Mouse (Mus musculus) forebrain, embryonic 10.5 days (tissue): Measurements from ENCODE around the gene Tkt. TPM values are rescaled to one million over a fixed set of nuclear protein-coding genes. Genes with fewer than 3 reads are reported as not detected.
A peak's percentile ranks its signal among the peaks of the same experiment; 100 is the strongest.
"Not testable (repeated sequence)": the region's sequence is repeated elsewhere in the genome, so short reads cannot be mapped to it uniquely, and the experiment has no call there.

Source experiments
- DNase-seq: peaks from one replicate; pipeline ENCODE4 v3.0.0-alpha.2; 2017; ENCODE audit warnings: low spot score; ENCODE audit errors: extremely low spot score
- H3K27ac ChIP-seq: fragments of 300-500 bp; sonication (generic); 2 replicates; pipeline ENCODE4 v1.5.1; 2016; ENCODE audit warnings: mild to moderate bottlenecking
- H3K27me3 ChIP-seq: fragments of 300-500 bp; sonication (generic); 2 replicates; pipeline ENCODE4 v1.6.1; 2016; ENCODE audit warnings: mild to moderate bottlenecking; ENCODE audit not compliant: poor library complexity, severe bottlenecking
- H3K36me3 ChIP-seq: fragments of 300-500 bp; sonication (generic); replicated peaks from 2 replicates; pipeline ENCODE4 v1.6.1; 2016; ENCODE audit warnings: mild to moderate bottlenecking, moderate library complexity
- H3K4me1 ChIP-seq: fragments of 300-500 bp; sonication (generic); 2 replicates; pipeline ENCODE4 v1.6.1; 2016
- H3K4me3 ChIP-seq: fragments of 300-500 bp; sonication (generic); 2 replicates; pipeline ENCODE4 v1.5.1; 2016; ENCODE audit warnings: mild to moderate bottlenecking, moderate library complexity
- H3K9me3 ChIP-seq: fragments of 300-500 bp; sonication (generic); 2 replicates; pipeline ENCODE4 v1.6.1; 2016; ENCODE audit warnings: mild to moderate bottlenecking, moderate library complexity
- WGBS: fragments of 180-500 bp; shearing (Covaris S2); methylation state at CpG from one replicate; pipeline ENCODE4 v1.1.7; 2016; 5-methylcytosine and 5-hydroxymethylcytosine counted together
- polyA plus RNA-seq: library from polyadenylated mRNA; unstranded; fragments of >200 nt; fragmentation: Nextera tagmentation; extraction: Ambion mirVana; gene quantifications from 2 replicates; pipeline ENCODE4 v1.2.1, GENCODE M21; 2016

Gene Tkt
- polyA plus RNA-seq, 1 experiment from 2014 or later: 351 TPM

DNA sequence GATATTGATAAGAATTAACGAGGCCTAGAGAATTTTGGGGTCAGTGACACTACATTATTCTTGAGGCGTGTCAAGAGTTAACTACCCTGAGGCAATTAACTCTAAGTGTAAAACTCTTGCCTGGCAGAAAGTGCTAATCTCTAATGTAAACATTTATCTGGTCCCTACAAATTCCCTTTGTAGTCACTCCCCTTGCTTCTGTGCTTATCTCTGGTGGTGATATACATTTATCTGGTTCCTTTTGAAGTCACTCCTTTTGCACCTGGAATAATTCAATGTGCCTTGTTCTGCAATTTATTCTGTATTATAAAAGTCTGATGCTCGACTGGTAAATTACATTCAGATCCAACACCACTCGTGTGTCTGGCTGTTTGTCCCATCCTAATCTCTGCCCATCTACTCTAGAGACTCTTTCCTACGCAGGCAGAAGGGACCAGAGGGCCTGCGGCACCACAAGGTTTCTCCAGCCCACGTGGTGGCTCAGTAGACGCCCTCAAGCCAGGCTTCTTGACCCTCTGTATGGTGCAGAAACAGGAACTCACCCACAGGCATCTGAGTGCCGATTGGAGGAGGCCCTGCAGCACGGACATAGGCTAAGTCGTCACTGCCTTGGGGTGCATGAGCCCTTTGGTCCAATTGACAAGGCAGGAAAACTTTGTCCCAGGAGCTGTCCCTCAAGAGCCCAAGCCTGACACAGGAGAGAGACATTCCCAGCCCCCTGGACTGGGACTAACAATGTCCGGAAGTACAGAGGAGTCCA lies 29.3 kb downstream of the Tkt start:
- WGBS: 61% methylated on average over 10 of the region's 12 CpGs

DNA sequence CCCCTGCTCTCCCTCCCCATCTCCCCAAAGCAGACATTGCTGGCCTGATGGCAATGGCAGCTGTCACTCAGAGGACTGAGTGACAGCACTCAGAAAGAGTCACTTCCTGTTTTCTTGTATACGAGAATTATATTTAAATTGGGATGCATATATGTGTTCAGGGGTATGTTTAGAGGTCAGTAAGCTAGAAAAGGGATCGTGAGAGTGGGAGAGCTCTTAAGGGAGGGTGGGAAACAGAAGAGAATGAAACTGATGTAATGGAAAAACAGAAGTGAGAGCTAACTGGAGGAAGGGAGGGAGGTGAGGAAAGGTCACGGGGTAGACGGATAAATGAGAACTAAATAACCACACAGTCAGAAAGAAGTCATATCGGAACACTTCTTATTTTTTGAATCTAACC lies 31.0 kb downstream of the Tkt start:
- Histone ChIP-seq H3K4me3 (no peak overlapping the region), H3K9me3 (no peaks in the 10 kb centered on the region), H3K27me3 (no peaks in the 10 kb centered on the region), H3K36me3 (peaks cover 24% of the 10 kb centered on the region), H3K4me1 (peaks cover 9% of the 10 kb centered on the region), H3K27ac (no peak overlapping the region)
- DNase-seq: no peak
- 85% methylated on average over 5 of the region's 5 CpGs for WGBS

More for the DNA sequence above, 29.3 kb downstream of the Tkt start:
- not testable (repeated sequence) for H3K27ac ChIP-seq, DNase-seq, H3K27me3 ChIP-seq, H3K9me3 ChIP-seq, H3K4me3 ChIP-seq, H3K4me1 ChIP-seq
- peaks cover 41% of the 10 kb centered on the region for H3K36me3 ChIP-seq

DNA sequence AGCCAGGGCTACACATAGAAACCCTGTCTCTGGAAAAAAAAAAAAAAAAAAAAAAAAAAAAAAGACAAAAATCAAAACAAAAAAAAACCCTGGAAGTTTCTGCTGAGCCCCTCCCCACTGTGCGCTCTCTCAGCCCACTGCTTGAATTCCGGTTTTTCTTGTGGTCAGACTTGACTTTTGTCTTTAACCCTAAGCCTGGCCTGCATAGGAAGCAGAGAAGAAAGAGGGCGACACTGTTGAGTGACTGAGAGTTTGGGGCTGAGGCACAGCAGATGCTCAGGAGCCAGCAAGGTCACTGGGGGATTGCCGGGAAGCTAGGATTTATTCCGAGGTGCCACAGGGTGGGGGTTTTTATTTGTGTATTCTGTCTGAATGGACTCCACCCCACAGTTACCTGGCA lies 31.7 kb downstream of the Tkt start:
- WGBS: 32% methylated on average over 5 of the region's 5 CpGs
- DNase-seq: no peak
- Histone ChIP-seq H3K36me3 (peaks cover 17% of the 10 kb centered on the region), H3K9me3 (no peaks in the 10 kb centered on the region), H3K27ac (no peak overlapping the region), H3K4me3 (no peak overlapping the region), H3K4me1 (peaks cover 16% of the 10 kb centered on the region), H3K27me3 (no peaks in the 10 kb centered on the region)

DNA sequence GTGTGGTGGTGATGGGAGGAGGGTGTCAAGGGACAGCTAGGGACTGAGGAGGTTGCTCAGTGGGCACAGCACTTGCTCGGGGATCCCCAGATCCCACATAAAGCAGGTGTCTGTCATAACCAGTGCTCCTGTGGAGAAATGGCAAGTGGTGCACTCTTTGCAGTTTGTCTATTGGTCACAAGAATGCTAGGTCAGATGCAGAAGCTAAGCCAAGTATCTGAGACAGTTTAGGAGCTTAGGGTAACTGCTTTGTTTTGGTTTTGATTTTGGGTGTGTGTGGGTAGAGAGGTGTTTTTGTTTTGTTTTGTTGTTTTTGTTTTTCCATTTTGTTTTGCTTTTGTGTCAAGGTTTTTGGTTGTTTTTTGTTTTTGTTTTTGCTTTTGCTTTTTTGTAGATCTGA lies 33.1 kb downstream of the Tkt start:
- Histone ChIP-seq H3K27me3 (no peaks in the 10 kb centered on the region), H3K36me3 (peaks cover 4% of the 10 kb centered on the region), H3K27ac (no peak overlapping the region), H3K4me3 (no peak overlapping the region), H3K4me1 (peaks cover 21% of the 10 kb centered on the region), H3K9me3 (no peaks in the 10 kb centered on the region)
- DNase-seq: no peak
- WGBS: 89% methylated on average over 1 of the region's 1 CpGs

DNA sequence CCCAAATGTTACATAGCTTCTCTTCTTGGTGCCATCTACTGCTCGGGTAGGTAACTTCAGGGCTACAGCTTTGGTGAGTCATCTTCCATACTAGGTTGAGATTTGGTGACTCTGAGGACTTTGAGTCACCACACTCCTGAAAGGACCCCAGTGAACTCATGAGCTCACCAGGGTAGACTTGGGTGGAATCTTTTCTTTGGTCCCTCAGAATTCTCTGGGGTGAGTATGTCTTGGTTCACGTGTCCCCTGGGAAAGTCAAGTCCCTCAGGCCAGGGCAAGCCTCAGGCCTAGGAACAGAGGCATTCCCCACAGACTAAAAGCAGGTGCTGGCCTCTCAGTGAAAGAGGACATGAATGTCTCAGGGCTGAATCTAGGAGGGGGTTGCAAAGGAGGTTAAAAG lies 35.9 kb downstream of the Tkt start:
- Histone ChIP-seq H3K27me3 (no peaks in the 10 kb centered on the region), H3K36me3 (no peaks in the 10 kb centered on the region), H3K9me3 (no peaks in the 10 kb centered on the region), H3K27ac (peak overlapping the region; percentile 78), H3K4me1 (peaks cover 28% of the 10 kb centered on the region), H3K4me3 (no peak overlapping the region)
- WGBS: 51% methylated on average over 2 of the region's 2 CpGs
- no peak for DNase-seq

DNA sequence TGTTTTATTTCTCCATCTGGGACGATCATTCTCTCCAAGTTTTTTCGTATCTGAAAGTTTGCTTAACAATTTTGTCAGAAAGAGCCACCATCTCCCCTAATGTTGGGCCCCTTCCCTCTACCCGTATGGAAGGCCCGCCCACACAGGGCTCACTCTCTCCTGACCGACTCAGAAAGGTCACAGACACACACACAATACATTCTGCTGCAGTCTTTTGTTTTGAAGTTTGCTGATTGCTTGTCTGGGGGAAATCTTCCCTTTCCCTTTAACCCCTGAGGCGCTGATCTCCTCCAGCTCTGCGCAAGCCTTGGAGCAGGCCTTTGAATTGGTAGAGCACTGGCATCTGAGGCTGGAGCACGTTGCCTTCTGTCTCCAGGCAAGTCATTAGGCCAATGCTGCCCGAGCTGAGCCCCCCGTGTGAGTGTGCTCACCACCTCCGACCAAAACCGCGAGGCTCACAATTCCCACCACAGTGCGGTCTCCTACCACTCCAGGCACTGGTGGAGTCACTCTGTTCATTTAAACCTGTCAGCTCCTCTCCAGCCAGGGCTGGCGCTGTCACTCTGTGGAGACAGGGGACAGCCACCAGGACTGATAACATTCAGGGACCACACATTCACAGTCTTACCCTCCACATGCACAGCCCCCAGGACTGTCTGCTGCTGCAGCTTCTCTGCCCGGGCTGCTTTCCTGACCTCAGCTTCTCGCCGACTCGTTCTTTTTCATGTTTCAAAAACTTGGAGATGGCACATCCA lies 36.5 kb downstream of the Tkt start:
- H3K27ac ChIP-seq: peak overlapping the region; percentile 78
- no peaks in the 10 kb centered on the region for H3K9me3 ChIP-seq
- DNase-seq: no peak
- H3K36me3 ChIP-seq: no peaks in the 10 kb centered on the region
- peaks cover 30% of the 10 kb centered on the region for H3K4me1 ChIP-seq
- H3K27me3 ChIP-seq: no peaks in the 10 kb centered on the region
- no peak overlapping the region for H3K4me3 ChIP-seq
- 52% methylated on average over 19 of the region's 19 CpGs for WGBS

DNA sequence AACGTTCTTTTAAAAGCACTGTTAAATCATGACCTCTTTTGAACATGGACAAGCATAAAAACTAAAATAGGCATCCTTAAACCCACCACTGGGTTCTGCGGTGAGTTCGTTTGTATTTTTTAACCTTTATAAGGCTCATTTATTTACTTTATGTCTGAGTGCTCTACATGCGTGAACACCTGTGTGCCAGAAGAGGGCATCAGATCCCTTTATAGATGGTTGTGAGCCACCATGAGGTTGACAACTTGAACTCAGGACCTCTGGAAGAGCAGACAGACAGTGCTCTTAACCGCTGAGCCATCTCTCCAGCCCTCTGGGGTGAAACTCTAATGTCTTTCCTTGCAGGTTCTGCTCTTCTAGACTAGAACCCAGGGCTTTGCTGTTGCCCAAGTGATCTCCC lies 37.2 kb downstream of the Tkt start:
- Histone ChIP-seq H3K36me3 (no peaks in the 10 kb centered on the region), H3K27ac (peak overlapping the region; percentile 78; the same call in 1 of the 2 replicates), H3K9me3 (no peaks in the 10 kb centered on the region), H3K4me3 (no peak overlapping the region), H3K27me3 (no peaks in the 10 kb centered on the region), H3K4me1 (peaks cover 31% of the 10 kb centered on the region)
- WGBS: 88% methylated on average over 5 of the region's 5 CpGs
- DNase-seq: no peak

DNA sequence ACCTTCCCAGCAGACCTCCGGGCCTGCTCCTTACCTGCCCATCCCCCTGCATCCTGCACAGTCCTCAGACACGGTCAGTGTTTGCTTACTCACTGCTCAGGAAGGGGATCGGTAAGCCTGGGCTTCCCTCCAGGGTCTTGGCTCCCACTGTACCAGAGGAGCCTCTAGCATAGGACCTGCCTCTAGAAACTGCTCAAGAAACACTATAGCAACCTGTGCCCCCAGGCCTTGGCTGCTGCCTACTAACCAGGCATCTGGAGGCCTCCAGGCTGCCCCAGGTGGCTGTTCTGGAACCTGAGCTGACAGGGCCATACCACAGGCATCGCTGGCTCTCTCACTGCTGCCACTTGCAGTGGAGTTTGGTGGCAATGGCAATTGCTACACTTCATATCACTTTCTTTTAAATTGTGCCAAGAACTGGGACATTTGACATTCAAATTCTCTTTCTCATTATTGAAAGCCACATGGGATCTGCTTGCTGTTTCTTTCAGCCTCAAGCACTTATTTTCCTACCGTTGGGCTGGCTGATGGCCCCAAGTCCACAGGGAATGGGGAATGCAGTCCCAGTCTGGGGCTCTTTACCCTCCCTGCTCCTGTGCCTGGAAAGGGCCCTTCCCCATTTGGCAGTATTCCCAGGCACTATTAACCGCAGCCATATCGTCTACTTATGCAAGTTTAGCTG lies 38.8 kb downstream of the Tkt start:
- no peaks in the 10 kb centered on the region for H3K27me3 ChIP-seq
- WGBS: 77% methylated on average over 7 of the region's 7 CpGs
- no peak overlapping the region for H3K4me3 ChIP-seq
- H3K27ac ChIP-seq: peak overlapping the region; percentile 3
- no peaks in the 10 kb centered on the region for H3K36me3 ChIP-seq
- peaks cover 43% of the 10 kb centered on the region for H3K4me1 ChIP-seq
- DNase-seq: no peak
- H3K9me3 ChIP-seq: no peaks in the 10 kb centered on the region

DNA sequence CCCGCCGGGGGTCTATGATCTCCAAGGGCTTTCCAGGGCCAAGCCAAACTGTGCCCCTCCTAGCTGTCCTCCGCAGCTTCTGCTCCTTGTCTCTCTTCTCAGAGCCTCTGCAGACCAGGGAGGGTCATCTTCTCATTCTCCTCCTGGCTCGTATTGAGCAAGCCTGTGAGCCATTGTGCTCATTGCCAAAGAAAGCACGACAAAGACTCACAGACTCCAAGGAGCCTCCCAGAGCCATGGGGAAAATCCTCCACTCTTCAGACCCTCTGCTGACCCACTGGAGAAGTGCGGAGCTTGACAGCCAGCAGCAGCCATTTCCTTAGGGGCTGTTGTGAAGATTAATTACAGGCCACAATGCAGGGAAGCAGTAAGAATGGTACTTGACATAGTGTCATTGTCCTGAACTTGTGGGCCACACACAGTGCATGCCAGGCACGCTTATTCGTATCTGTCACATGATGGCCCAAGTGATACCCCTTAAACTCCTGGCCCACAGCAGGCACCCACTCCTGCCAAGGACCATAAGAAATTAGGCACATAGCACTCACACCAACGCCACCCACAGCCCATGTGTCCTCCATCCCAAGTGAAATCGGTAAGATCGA lies 42.0 kb downstream of the Tkt start:
- DNase-seq: no peak
- WGBS: 78% methylated on average over 11 of the region's 11 CpGs
- peak overlapping the region; percentile 26; the same call in 1 of the 2 replicates for H3K27ac ChIP-seq
- peaks cover 54% of the 10 kb centered on the region for H3K4me1 ChIP-seq
- H3K9me3 ChIP-seq: no peaks in the 10 kb centered on the region
- no peaks in the 10 kb centered on the region for H3K36me3 ChIP-seq
- no peak overlapping the region for H3K4me3 ChIP-seq
- H3K27me3 ChIP-seq: no peaks in the 10 kb centered on the region

DNA sequence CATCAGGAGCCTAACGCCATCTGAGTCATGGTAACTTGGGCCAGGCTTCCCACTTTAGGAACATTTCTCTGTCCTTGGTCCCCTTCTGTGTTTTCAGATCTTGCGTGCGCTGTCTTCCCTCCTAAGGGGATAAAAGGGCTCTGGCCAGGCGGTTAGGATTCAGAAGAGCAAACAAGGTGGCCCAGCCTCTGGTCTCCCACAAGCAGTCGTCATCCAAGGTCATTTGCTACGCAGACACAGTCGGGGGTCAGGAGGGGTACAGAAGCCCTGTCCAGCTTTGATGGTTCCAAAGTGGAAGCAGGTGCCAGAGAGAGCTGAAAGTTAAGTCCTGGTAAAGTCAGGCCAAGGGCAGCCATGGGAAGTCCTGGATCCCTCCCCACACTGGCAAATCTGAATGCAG lies 42.8 kb downstream of the Tkt start:
- no peak overlapping the region for H3K4me3 ChIP-seq
- no peak for DNase-seq
- no peaks in the 10 kb centered on the region for H3K27me3 ChIP-seq
- H3K27ac ChIP-seq: peak overlapping the region; percentile 44; the same call in 1 of the 2 replicates
- no peaks in the 10 kb centered on the region for H3K9me3 ChIP-seq
- peaks cover 54% of the 10 kb centered on the region for H3K4me1 ChIP-seq
- peaks cover 5% of the 10 kb centered on the region; the same call in 1 of the 2 replicates for H3K36me3 ChIP-seq
- 80% methylated on average over 7 of the region's 7 CpGs for WGBS

DNA sequence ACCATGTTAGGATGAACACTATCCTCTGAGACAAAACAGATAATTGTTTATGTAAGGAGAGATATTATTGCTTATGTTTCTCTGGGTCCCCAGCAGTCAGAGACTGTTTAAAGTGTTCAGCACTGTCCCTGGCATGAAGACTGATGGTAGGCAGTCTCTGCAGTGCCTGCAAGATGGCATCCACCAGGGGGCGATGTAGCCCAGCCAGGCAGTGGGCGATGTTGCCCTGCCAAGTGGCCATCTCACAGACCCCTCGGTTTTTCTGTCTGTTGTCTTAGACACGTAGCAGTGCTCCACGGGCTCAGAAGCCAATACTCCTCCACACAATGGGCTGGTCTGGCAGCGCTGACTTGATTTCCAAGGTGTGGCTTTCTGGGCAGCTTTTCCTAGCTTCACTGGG lies 43.3 kb downstream of the Tkt start:
- peak; percentile 82 for DNase-seq
- Histone ChIP-seq H3K9me3 (no peaks in the 10 kb centered on the region), H3K4me1 (peaks cover 51% of the 10 kb centered on the region), H3K27ac (peak overlapping the region; percentile 37; the same call in 1 of the 2 replicates), H3K36me3 (peaks cover 6% of the 10 kb centered on the region; the same call in 1 of the 2 replicates), H3K4me3 (no peak overlapping the region), H3K27me3 (no peaks in the 10 kb centered on the region)
- WGBS: 9% methylated on average over 6 of the region's 6 CpGs

DNA sequence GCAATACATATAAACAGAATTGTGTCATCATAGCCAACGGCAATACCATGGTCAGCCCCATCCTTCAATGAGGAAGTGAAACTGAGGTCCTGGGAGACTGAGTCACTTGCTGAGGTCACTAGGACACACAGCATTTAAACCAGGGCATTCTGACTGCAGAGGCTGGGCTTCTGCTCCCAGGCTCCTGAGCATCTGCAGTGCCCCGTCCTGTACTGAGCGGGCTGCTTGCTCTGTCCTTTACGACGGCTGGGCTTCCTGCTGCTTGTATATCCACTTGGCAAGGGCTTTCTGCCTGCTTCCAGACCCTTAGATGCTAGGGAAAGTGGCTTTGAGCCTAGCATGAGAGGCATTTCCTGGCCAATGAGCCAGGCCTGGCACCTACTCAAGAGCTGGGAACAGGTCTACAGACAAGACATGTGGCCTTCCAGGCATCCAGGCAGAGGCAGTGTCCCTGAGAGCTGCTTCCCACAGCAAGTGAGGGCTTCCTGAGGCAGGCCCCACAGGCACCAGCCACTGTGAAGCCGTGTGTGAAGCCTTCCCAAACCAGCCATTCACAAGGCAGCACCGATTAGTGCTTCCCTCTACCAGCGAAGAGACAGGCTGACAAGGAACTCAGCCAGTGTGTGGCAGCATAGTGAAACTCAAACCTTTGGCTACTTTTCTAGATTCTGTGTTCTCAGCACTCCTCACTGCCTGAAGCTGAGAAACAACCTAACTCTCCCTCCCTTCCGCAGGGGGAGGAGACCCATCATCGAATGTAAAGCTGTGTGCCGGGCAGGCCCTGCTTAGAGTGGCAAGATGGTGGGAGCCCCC lies 45.3 kb downstream of the Tkt start:
- no peaks in the 10 kb centered on the region for H3K27me3 ChIP-seq
- peak overlapping the region; percentile 92 for H3K27ac ChIP-seq
- peaks cover 46% of the 10 kb centered on the region for H3K4me1 ChIP-seq
- peaks cover 13% of the 10 kb centered on the region for H3K36me3 ChIP-seq
- peak overlapping the region; percentile 37; the same call in 1 of the 2 replicates for H3K4me3 ChIP-seq
- H3K9me3 ChIP-seq: no peaks in the 10 kb centered on the region
- peak; percentile 45 for DNase-seq
- 47% methylated on average over 11 of the region's 11 CpGs for WGBS
